ENCODE assay signal across 29 mouse cellular contexts in the genomic region with DNA sequence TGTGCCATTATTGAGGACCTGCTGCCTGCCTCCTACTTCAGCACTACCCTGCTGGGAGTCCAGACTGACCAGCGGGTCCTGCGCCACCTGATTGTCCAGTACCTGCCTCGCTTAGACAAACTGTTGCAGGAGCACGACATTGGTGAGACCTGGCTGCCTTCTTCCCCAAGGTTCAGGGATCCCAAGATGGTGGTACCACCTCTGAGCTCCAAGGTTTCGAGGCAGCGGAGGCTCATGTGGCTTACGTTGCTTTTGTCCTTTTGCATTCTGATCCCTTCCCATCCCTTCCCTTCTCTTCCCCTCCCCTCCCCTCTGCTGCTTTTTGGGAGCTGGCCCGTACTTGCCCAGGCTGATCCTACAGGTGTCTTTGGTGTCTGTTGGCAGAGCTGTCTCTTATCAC.
"Had no signal": no experiment of that assay in that cellular context is flagged by ENCODE, and none has a peak within 500 bp of the region (broad histone marks: within the 10 kb centered on the region; RNA-seq: fewer than 3 reads in every experiment).

No protein-coding gene starts in this region.

- ATAC-seq: liver, embryonic 12.5 days; liver, postnatal 0 days; midbrain, embryonic 13.5 days; midbrain, embryonic 15.5 days; midbrain, embryonic 16.5 days had no signal

- H3K4me3 ChIP-seq: limb, embryonic 10.5 days; limb, embryonic 12.5 days; limb, embryonic 13.5 days; limb, embryonic 15.5 days; liver, embryonic 12.5 days; liver, embryonic 13.5 days; liver, embryonic 15.5 days; lung, embryonic 15.5 days; megakaryocyte, embryonic 14.5 days; midbrain, embryonic 10.5 days; midbrain, embryonic 12.5 days; midbrain, embryonic 13.5 days; midbrain, embryonic 15.5 days; myocyte; neural tube, embryonic 12.5 days; neural tube, embryonic 13.5 days had no signal

- DNase-seq: left cerebral cortex, postnatal 4 days; liver; liver, embryonic 13.5 days; liver, postnatal 0 days; lung, adult 18-20 months; lung, adult 2 months; lung, embryonic 14.5 days; lung, postnatal 10 days; lung, postnatal 14 days; lung, postnatal 36 days; midbrain, embryonic 14.5 days had no signal

- H3K4me1 ChIP-seq: limb, embryonic 10.5 days; limb, embryonic 12.5 days; limb, embryonic 13.5 days; liver, embryonic 15.5 days; lung, embryonic 15.5 days; midbrain, embryonic 10.5 days; midbrain, embryonic 12.5 days; midbrain, embryonic 13.5 days; midbrain, embryonic 15.5 days; neural tube, embryonic 12.5 days; neural tube, embryonic 13.5 days had no signal

- H3K27me3 ChIP-seq: limb, embryonic 12.5 days; limb, embryonic 13.5 days; limb, embryonic 15.5 days; liver, embryonic 12.5 days; liver, embryonic 13.5 days; liver, embryonic 15.5 days; lung, embryonic 15.5 days; megakaryocyte, embryonic 14.5 days; midbrain, embryonic 12.5 days; midbrain, embryonic 13.5 days; midbrain, embryonic 15.5 days; neural tube, embryonic 12.5 days; neural tube, embryonic 13.5 days had no signal

- H3K9me3 ChIP-seq: limb, embryonic 10.5 days; limb, embryonic 12.5 days; limb, embryonic 13.5 days; limb, embryonic 15.5 days; liver, embryonic 12.5 days; liver, embryonic 13.5 days; liver, embryonic 15.5 days; lung, embryonic 15.5 days; megakaryocyte, embryonic 14.5 days; midbrain, embryonic 10.5 days; midbrain, embryonic 12.5 days; midbrain, embryonic 13.5 days; midbrain, embryonic 15.5 days; neural tube, embryonic 12.5 days; neural tube, embryonic 13.5 days had no signal

- H3K27ac ChIP-seq: limb, embryonic 10.5 days; limb, embryonic 12.5 days; limb, embryonic 13.5 days; limb, embryonic 15.5 days; liver, embryonic 12.5 days; liver, embryonic 13.5 days; liver, embryonic 14.5 days; liver, embryonic 15.5 days; lung, embryonic 15.5 days; macrophage; midbrain, embryonic 12.5 days; midbrain, embryonic 13.5 days; midbrain, embryonic 15.5 days; neural tube, embryonic 12.5 days; neural tube, embryonic 13.5 days had no signal
